In the genomic region with DNA sequence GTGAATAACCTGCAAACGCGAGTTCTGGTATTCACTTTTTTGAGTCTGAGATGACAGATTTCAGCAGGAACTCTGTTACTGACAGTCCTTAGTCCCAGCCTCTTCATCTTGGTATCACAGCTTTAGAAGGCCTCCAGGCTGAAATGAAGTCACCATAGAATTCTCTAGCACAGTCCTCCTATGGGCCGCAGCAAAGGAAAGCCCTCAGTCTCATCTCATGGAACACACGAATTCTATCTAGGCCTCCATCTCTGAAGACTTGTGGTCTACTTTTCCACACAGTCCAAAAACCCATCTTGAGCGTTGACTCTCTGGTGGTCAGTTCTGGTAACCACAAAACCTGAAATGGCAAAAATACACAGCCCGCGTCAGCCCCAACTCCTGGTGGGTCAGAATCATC, we compare ENCODE assay signal across 7 mouse cellular contexts. TPM values are rescaled to one million over a fixed set of nuclear protein-coding genes. Genes with fewer than 3 reads are reported as not detected.
DNase-seq lines count a peak whose midpoint lies in the region; ATAC-seq and TF ChIP-seq lines count a peak whose summit lies in the region.

No protein-coding gene starts in this region.

- H3K36me3 ChIP-seq in liver, embryonic 11.5 days (ENCODE audit: control insufficient read depth, insufficient read depth, low read length), result peaks cover 5% of the 10 kb centered on the region; the same call in 1 of the 2 replicates
- H3K36me3 ChIP-seq in liver, postnatal 0 days (replicated peaks; ENCODE audit: insufficient read depth, low read length), result peaks cover 10% of the 10 kb centered on the region
- H3K36me3 ChIP-seq in forebrain, embryonic 14.5 days (ENCODE audit: control insufficient read depth, insufficient read depth, low read length), result peaks cover 17% of the 10 kb centered on the region
- peaks cover 39% of the 10 kb centered on the region for H3K36me3 ChIP-seq in limb, embryonic 10.5 days
- H3K36me3 ChIP-seq in stomach, embryonic 14.5 days (ENCODE audit: control insufficient read depth, insufficient read depth, low read length), result peaks cover 9% of the 10 kb centered on the region; the same call in 1 of the 2 replicates

- no peak for ATAC-seq in liver, embryonic 11.5 days (replicated peaks; ENCODE audit: low FRiP score)
- no peak for ATAC-seq in liver, postnatal 0 days
- no peak for ATAC-seq in forebrain, embryonic 14.5 days
- no peak for ATAC-seq in stomach, embryonic 14.5 days (ENCODE audit: insufficient number of reproducible peaks, insufficient read depth, low FRiP score, low read depth)

- no peak for TF ChIP-seq CTCF in liver, postnatal 0 days (IDR thresholded peaks at IDR 0.05; ENCODE audit: low read depth)

- H3K4me1 ChIP-seq in liver, embryonic 11.5 days (replicated peaks; ENCODE audit: control insufficient read depth, insufficient read depth, low read length), result no peaks in the 10 kb centered on the region; the same call in 1 of the 2 replicates
- H3K4me1 ChIP-seq in liver, postnatal 0 days (ENCODE audit: insufficient read depth), result peaks cover 7% of the 10 kb centered on the region
- peaks cover 12% of the 10 kb centered on the region; the same call in 1 of the 2 replicates for H3K4me1 ChIP-seq in forebrain, embryonic 14.5 days (ENCODE audit: control insufficient read depth, insufficient read depth, low read length)
- H3K4me1 ChIP-seq in limb, embryonic 10.5 days, result peaks cover 23% of the 10 kb centered on the region
- peaks cover 7% of the 10 kb centered on the region; the same call in 1 of the 2 replicates for H3K4me1 ChIP-seq in stomach, embryonic 14.5 days (ENCODE audit: control insufficient read depth, insufficient read depth, low read length)

- H3K9ac ChIP-seq in liver, embryonic 11.5 days (ENCODE audit: low read depth, low read length), result peak overlapping the region; percentile 28; the same call in 1 of the 2 replicates
- H3K9ac ChIP-seq in liver, postnatal 0 days (replicated peaks), result no peak overlapping the region
- peak overlapping the region; percentile 95 for H3K9ac ChIP-seq in forebrain, embryonic 14.5 days (ENCODE audit: low read length)
- H3K9ac ChIP-seq in stomach, embryonic 14.5 days (replicated peaks; ENCODE audit: low read depth, low read length), result peak overlapping the region; percentile 58

- no peak overlapping the region for H3K27ac ChIP-seq in liver, embryonic 11.5 days (ENCODE audit: low read depth, low read length)
- no peak overlapping the region for H3K27ac ChIP-seq in liver, postnatal 0 days (ENCODE audit: low read depth)
- peak overlapping the region; percentile 98 for H3K27ac ChIP-seq in forebrain, embryonic 14.5 days (ENCODE audit: low read depth, low read length)
- peak overlapping the region; percentile 92 for H3K27ac ChIP-seq in limb, embryonic 10.5 days
- H3K27ac ChIP-seq in stomach, embryonic 14.5 days (ENCODE audit: low read length), result peak overlapping the region; percentile 88

- no peak for TF ChIP-seq EP300 in liver, postnatal 0 days (IDR thresholded peaks at IDR 0.05; ENCODE audit: low read depth)

- no peak for DNase-seq in liver, embryonic 11.5 days (ENCODE audit: low spot score)
- DNase-seq in liver, postnatal 0 days, result no peak
- DNase-seq in forebrain, embryonic 14.5 days (ENCODE audit: low spot score), result peak; percentile 13
- DNase-seq in limb, embryonic 10.5 days (ENCODE audit: low spot score), result no peak
- no peak for DNase-seq in yolk sac, embryonic 10.5 days (ENCODE audit: low spot score)
- DNase-seq in adrenal gland, postnatal 36 days, result no peak

- H3K27me3 ChIP-seq in liver, embryonic 11.5 days (replicated peaks; ENCODE audit: control insufficient read depth, insufficient read depth, low read length), result peaks cover 7% of the 10 kb centered on the region
- peaks cover 10% of the 10 kb centered on the region; the same call in 1 of the 2 replicates for H3K27me3 ChIP-seq in liver, postnatal 0 days (ENCODE audit: insufficient read depth, low read length)
- H3K27me3 ChIP-seq in forebrain, embryonic 14.5 days (replicated peaks; ENCODE audit: control insufficient read depth, insufficient read depth, low read length), result no peaks in the 10 kb centered on the region
- H3K27me3 ChIP-seq in limb, embryonic 10.5 days (ENCODE audit: low read depth, poor library complexity, severe bottlenecking), result no peaks in the 10 kb centered on the region
- no peaks in the 10 kb centered on the region for H3K27me3 ChIP-seq in stomach, embryonic 14.5 days (ENCODE audit: control insufficient read depth, insufficient read depth, low read length)

- H3K4me2 ChIP-seq in liver, embryonic 11.5 days, result peak overlapping the region; percentile 63
- H3K4me2 ChIP-seq in liver, postnatal 0 days (ENCODE audit: low read depth, low read length), result no peak overlapping the region
- peak overlapping the region; percentile 60 for H3K4me2 ChIP-seq in forebrain, embryonic 14.5 days (ENCODE audit: low read length)
- peak overlapping the region; percentile 82 for H3K4me2 ChIP-seq in stomach, embryonic 14.5 days (replicated peaks; ENCODE audit: low read depth, low read length)

- WGBS in liver, embryonic 11.5 days, result 62% methylated on average over 7 of the region's 7 CpGs
- 65% methylated on average over 7 of the region's 7 CpGs for WGBS in liver, postnatal 0 days (ENCODE audit: insufficient replicate concordance)
- WGBS in forebrain, embryonic 14.5 days, result 51% methylated on average over 7 of the region's 7 CpGs
- 60% methylated on average over 7 of the region's 7 CpGs for WGBS in limb, embryonic 10.5 days
- WGBS in stomach, embryonic 14.5 days, result 48% methylated on average over 7 of the region's 7 CpGs

- H3K4me3 ChIP-seq in liver, embryonic 11.5 days (ENCODE audit: low read depth, low read length), result peak overlapping the region; percentile 45
- no peak overlapping the region for H3K4me3 ChIP-seq in liver, postnatal 0 days (ENCODE audit: low read depth, low read length)
- H3K4me3 ChIP-seq in forebrain, embryonic 14.5 days (ENCODE audit: low read depth, low read length), result peak overlapping the region; percentile 75
- H3K4me3 ChIP-seq in limb, embryonic 10.5 days, result peak overlapping the region; percentile 75
- peak overlapping the region; percentile 56 for H3K4me3 ChIP-seq in stomach, embryonic 14.5 days (ENCODE audit: low read depth, low read length)

- no peaks in the 10 kb centered on the region for H3K9me3 ChIP-seq in liver, embryonic 11.5 days (ENCODE audit: control insufficient read depth, low read length)
- no peaks in the 10 kb centered on the region for H3K9me3 ChIP-seq in liver, postnatal 0 days (ENCODE audit: low read length)
- H3K9me3 ChIP-seq in forebrain, embryonic 14.5 days (replicated peaks; ENCODE audit: control insufficient read depth, low read length), result no peaks in the 10 kb centered on the region
- H3K9me3 ChIP-seq in limb, embryonic 10.5 days (replicated peaks), result no peaks in the 10 kb centered on the region
- H3K9me3 ChIP-seq in stomach, embryonic 14.5 days (ENCODE audit: control insufficient read depth, low read depth, low read length), result no peaks in the 10 kb centered on the region

RNA-seq across cellular contexts. Expression of gene 6330403K07Rik, which starts 1.2 kb away (rescaled TPM):
- 16.3 and 20.6 TPM in 2 replicates for polyA plus RNA-seq in liver, embryonic 11.5 days (2014; fragmentation: Nextera tagmentation; extraction: Ambion mirVana)
- 0.36 and 0.51 TPM in 2 replicates for polyA plus RNA-seq in liver, postnatal 0 days (2015; fragmentation: Nextera tagmentation; extraction: Ambion mirVana)
- polyA plus RNA-seq in forebrain, embryonic 14.5 days (2014; fragmentation: Nextera tagmentation; extraction: Ambion mirVana), result 336 and 342 TPM in 2 replicates
- polyA plus RNA-seq in limb, embryonic 10.5 days (2016; fragmentation: Nextera tagmentation; extraction: Ambion mirVana), result 93.7 and 190 TPM in 2 replicates
- 58.5 and 58.8 TPM in 2 replicates for polyA plus RNA-seq in stomach, embryonic 14.5 days (2014; fragmentation: Nextera tagmentation; extraction: Ambion mirVana)
- 1 to 10 TPM; 7.3 to 7.4 TPM for total RNA-seq in adrenal gland, postnatal 36 days (2021)

RNA-seq across cellular contexts. Expression of gene Derl2, which starts 12.4 kb away (rescaled TPM):
- 49.5 and 51.6 TPM in 2 replicates for polyA plus RNA-seq in liver, embryonic 11.5 days (2014; fragmentation: Nextera tagmentation; extraction: Ambion mirVana)
- 46.4 and 46.7 TPM in 2 replicates for polyA plus RNA-seq in liver, postnatal 0 days (2015; fragmentation: Nextera tagmentation; extraction: Ambion mirVana)
- 28.8 and 34.4 TPM in 2 replicates for polyA plus RNA-seq in forebrain, embryonic 14.5 days (2014; fragmentation: Nextera tagmentation; extraction: Ambion mirVana)
- polyA plus RNA-seq in limb, embryonic 10.5 days (2016; fragmentation: Nextera tagmentation; extraction: Ambion mirVana), result 34.4 and 34.7 TPM in 2 replicates
- 42.6 and 43.3 TPM in 2 replicates for polyA plus RNA-seq in stomach, embryonic 14.5 days (2014; fragmentation: Nextera tagmentation; extraction: Ambion mirVana)
- 10 to 100 TPM; 71.1 to 92.2 TPM for total RNA-seq in adrenal gland, postnatal 36 days (2021)

RNA-seq across cellular contexts. Expression of gene Mis12, which starts 12.7 kb away (rescaled TPM):
- 31.3 and 31.9 TPM in 2 replicates for polyA plus RNA-seq in liver, embryonic 11.5 days (2014; fragmentation: Nextera tagmentation; extraction: Ambion mirVana)
- polyA plus RNA-seq in liver, postnatal 0 days (2015; fragmentation: Nextera tagmentation; extraction: Ambion mirVana), result 10.8 and 10.9 TPM in 2 replicates
- 25.8 and 27.1 TPM in 2 replicates for polyA plus RNA-seq in forebrain, embryonic 14.5 days (2014; fragmentation: Nextera tagmentation; extraction: Ambion mirVana)
- polyA plus RNA-seq in limb, embryonic 10.5 days (2016; fragmentation: Nextera tagmentation; extraction: Ambion mirVana), result 56.2 and 65.1 TPM in 2 replicates
- 29.9 and 34.0 TPM in 2 replicates for polyA plus RNA-seq in stomach, embryonic 14.5 days (2014; fragmentation: Nextera tagmentation; extraction: Ambion mirVana)
- 10 to 100 TPM; 21.8 to 26.3 TPM for total RNA-seq in adrenal gland, postnatal 36 days (2021)

RNA-seq across cellular contexts. Expression of gene Dhx33, which starts 27.8 kb away (rescaled TPM):
- polyA plus RNA-seq in liver, embryonic 11.5 days (2014; fragmentation: Nextera tagmentation; extraction: Ambion mirVana), result 24.2 and 26.6 TPM in 2 replicates
- 2.7 and 3.5 TPM in 2 replicates for polyA plus RNA-seq in liver, postnatal 0 days (2015; fragmentation: Nextera tagmentation; extraction: Ambion mirVana)
- polyA plus RNA-seq in forebrain, embryonic 14.5 days (2014; fragmentation: Nextera tagmentation; extraction: Ambion mirVana), result 11.9 and 15.3 TPM in 2 replicates
- 34.1 and 36.6 TPM in 2 replicates for polyA plus RNA-seq in limb, embryonic 10.5 days (2016; fragmentation: Nextera tagmentation; extraction: Ambion mirVana)
- polyA plus RNA-seq in stomach, embryonic 14.5 days (2014; fragmentation: Nextera tagmentation; extraction: Ambion mirVana), result 20.8 and 22.7 TPM in 2 replicates
- 10 to 100 TPM; 28.4 to 31.4 TPM for total RNA-seq in adrenal gland, postnatal 36 days (2021)

RNA-seq across cellular contexts. Expression of gene C1qbp, which starts 49.2 kb away (rescaled TPM):
- 568 and 569 TPM in 2 replicates for polyA plus RNA-seq in liver, embryonic 11.5 days (2014; fragmentation: Nextera tagmentation; extraction: Ambion mirVana)
- polyA plus RNA-seq in liver, postnatal 0 days (2015; fragmentation: Nextera tagmentation; extraction: Ambion mirVana), result 135 TPM in 2 replicates
- 180 and 191 TPM in 2 replicates for polyA plus RNA-seq in forebrain, embryonic 14.5 days (2014; fragmentation: Nextera tagmentation; extraction: Ambion mirVana)
- 325 and 420 TPM in 2 replicates for polyA plus RNA-seq in limb, embryonic 10.5 days (2016; fragmentation: Nextera tagmentation; extraction: Ambion mirVana)
- polyA plus RNA-seq in stomach, embryonic 14.5 days (2014; fragmentation: Nextera tagmentation; extraction: Ambion mirVana), result 210 and 227 TPM in 2 replicates
- 100 to 1,000 TPM; 231 to 240 TPM for total RNA-seq in adrenal gland, postnatal 36 days (2021)

Comparison
In these comparisons a context has a peak if more than half of its experiments do, and no peak if none do; other contexts are left out.
1. RNA of gene 6330403K07Rik, which starts 1.2 kb away (polyA plus RNA-seq): 336 to 342 TPM in forebrain, embryonic 14.5 days, 93.7 to 190 TPM in limb, embryonic 10.5 days, 58.5 to 58.8 TPM in stomach, embryonic 14.5 days and 16.3 to 20.6 TPM in liver, embryonic 11.5 days; 0.36 to 0.51 TPM in liver, postnatal 0 days; every median in the first group is over 10 times any median in the second.
2. H3K27ac ChIP-seq: peak in forebrain, embryonic 14.5 days (single experiment), limb, embryonic 10.5 days (single experiment) and stomach, embryonic 14.5 days (single experiment); none in liver, embryonic 11.5 days (single experiment) and liver, postnatal 0 days (single experiment).